Mouse (Mus musculus) lung, postnatal 0 days (tissue): ENCODE results near the gene Rnf39.

Source experiments
- CTCF ChIP-seq: IDR thresholded peaks from 2 replicates; pipeline ENCODE4 v1.5.1; 2016; ENCODE audit warnings: antibody characterized with exemption, mild to moderate bottlenecking
- EP300 ChIP-seq: IDR thresholded peaks from 2 replicates; pipeline ENCODE4 v1.6.1; 2016; ENCODE audit warnings: antibody characterized with exemption, mild to moderate bottlenecking, control low read depth

DNA sequence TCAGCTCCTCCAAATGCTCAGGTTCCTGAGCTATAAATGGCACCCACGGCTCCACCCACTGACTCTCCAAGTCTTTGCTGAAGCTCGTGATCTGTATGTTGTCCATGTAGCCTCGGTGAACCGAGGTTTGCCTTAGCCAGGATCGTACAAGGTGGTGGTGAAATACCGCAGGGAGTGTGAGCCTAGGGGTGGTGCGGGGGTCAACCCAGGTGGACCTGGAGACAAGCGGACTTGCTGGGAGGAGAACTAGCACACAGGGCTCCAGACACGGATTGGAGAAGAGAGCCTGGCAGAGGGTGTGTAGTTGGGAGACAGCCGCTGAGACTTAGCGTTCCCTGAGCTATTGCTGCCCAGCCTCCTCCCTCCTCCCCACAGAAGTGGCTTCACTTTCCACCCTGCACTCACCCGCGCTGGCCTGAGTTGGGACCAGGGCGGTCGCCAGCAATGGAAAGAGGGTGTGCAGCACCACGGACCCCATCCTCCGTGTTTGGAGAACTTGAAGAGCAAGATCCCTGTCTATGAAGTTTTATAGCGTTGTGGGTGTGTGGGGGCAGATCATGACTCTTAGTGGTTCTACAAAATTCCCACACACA, 38.6 kb downstream of the Rnf39 start, which contains the start of gene 2410137M14Rik:
- no peak for TF ChIP-seq CTCF
- no peak for TF ChIP-seq EP300
